Mouse (Mus musculus): ENCODE results near the gene Setd3.
"Not testable (repeated sequence)": the region's sequence is repeated elsewhere in the genome, so short reads cannot be mapped to it uniquely, and the experiment has no call there.

The Setd3 gene

DNA sequence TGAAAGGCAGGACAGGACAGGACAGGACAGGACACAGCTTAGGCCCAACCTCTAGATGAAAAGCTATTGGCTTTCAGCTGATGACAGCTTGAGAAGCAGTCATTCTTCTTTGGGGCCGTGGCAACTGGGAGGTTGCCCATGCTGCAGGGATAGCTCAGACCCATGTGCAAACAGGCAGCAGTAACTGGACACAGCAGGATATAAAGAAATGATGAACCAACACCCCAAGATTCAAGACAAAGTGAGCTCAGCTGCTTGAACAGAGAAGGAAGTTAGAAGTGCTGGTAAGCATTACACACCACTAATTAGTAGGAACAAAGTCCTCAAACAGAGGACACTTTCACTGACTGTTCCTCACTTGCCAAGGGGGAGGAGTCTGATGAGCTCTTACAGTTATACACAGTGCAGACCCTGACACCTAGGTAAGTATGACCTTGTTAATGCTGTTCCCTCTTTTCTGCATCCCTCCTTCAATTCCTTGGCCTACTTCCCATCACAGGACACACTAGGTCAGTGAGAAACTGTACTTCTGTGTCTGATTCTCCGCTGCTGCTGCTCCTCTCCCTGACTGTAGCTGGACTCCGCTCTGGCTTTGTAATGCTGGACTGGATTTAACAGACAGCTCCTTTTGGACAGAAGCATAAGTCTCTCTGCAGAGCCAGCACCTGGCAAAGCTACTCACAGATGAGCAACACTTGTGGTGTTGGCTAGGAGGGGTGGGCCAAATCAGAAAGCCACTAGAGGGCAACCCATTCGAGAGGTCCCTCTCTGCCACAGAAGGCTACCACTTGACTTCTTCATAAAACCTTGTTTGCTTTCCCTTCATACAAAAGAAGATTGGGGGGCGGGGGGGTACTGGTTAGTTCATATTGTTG, 35.3 kb downstream of the Setd3 start:
- no peak for DNase-seq (ENCODE audit: low read depth, low spot score)

- no peak for DNase-seq (ENCODE audit: low read depth, low spot score)
These were observed 43.4 kb downstream of the Setd3 start for GRCm38 (mm10) chr12:108135610-108136208.

GRCm38 (mm10) chr12:108133181-108133580, 45.9 kb downstream of the Setd3 start:
- no peak for DNase-seq (ENCODE audit: low read depth, low spot score)

- DNase-seq (ENCODE audit: low read depth, low spot score), result no peak
These were observed 46.6 kb downstream of the Setd3 start for GRCm38 (mm10) chr12:108132450-108133070.

GRCm38 (mm10) chr12:108121288-108121687, 57.8 kb downstream of the Setd3 start:
- peak; percentile 78 for DNase-seq (ENCODE audit: low read depth, low spot score)

DNA sequence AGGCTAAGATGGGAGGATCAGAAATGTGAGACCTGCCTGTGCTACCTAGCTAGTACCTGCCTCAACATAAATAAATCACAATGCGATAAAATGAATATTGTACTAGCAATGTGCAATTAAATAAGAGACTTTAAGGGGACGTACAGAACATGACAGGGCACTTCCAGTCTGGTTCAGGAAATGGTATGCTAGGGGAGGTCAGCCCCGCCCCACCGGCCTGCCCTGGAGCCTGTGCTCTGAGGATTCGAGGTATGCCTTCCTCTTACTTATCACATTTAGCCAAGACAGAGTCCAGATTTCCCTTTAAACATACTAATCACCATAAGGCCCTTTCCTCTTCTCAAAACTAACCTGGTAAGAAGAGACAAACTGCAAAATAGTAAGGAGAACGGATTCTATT, 58.7 kb downstream of the Setd3 start:
- DNase-seq (ENCODE audit: low read depth, low spot score), result no peak

GRCm38 (mm10) chr12:108119930-108120329, 59.2 kb downstream of the Setd3 start:
- DNase-seq (ENCODE audit: low read depth, low spot score), result no peak

DNA sequence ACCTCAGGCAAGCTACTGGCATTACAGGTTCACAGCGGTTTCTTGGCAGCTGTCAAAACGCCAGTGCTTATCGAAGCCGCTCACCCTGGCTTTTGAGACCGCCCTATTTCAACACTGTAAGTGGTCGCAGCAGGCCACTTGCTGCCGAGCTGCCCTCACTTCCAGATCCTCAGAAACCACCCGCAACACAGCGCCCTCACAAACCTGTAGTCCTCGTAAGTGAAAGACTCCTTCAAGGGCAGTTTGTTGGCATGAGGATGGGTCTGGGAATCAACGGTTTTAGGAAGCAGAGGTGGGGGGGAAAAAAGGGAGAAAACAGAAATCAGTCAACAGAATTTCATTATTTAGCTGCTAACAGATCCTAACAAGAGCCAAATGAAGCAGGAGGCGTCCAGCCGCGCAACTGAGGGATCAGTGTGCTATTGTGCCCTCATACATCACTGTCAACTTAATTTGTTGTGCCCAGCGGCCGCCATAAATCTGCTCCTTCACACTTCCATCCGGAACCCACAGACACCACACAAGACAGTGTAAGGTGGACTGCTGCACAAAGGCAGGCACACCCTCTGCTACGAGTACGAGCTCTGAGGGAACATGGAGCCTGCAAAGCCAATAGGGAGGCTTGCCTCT, 60.1 kb downstream of the Setd3 start:
- DNase-seq (ENCODE audit: low read depth, low spot score), result no peak

GRCm38 (mm10) chr12:108118503-108118901, 60.6 kb downstream of the Setd3 start:
- DNase-seq (ENCODE audit: low read depth, low spot score), result no peak

- DNase-seq (ENCODE audit: low read depth, low spot score), result no peak
These were observed 67.9 kb downstream of the Setd3 start for GRCm38 (mm10) chr12:108111191-108111590.

- DNase-seq (ENCODE audit: low read depth, low spot score), result no peak
These were observed 68.4 kb downstream of the Setd3 start for GRCm38 (mm10) chr12:108110674-108111073.

DNA sequence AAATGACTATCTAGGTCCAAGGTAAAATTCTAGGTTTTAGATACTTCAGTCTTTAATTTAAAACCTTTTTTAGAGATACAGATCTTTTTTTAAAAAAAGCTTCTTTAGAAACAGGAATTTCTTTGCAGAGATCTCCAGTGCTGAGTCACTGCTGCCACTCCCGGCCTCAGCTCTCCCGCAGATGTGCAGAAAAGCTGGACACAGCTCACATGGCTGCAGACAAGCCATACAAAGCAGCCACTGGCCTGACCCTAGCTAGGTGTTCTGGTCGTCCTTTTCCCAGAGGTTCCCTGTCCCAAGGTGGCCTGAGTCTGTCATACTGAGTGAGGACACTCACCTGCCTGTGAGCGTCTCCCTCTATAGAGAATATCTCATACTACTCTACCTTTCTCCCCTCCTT, 69.4 kb downstream of the Setd3 start:
- peak; percentile 66 for DNase-seq (ENCODE audit: low read depth, low spot score)

DNA sequence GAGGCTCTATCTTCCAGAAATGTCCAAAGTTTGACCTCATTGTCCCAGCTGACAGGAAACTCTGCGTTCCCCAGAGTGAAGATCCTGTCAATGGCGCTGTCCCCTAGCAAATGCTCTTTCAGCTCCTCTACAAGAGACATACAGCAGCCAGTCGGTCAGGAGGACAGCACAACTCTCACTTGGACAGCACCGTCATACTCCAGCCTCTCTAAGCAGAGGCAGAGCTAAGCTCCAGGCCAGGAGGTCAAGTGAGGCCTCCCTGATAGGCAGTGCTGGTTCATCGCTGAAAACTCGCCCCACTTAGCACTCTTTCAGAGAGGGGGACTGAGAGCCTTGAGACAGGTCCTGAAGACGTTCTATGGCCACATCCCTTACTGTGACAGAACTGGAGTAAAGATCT, 70.5 kb downstream of the Setd3 start:
- not testable (repeated sequence) for DNase-seq (ENCODE audit: low read depth, low spot score)

- DNase-seq (ENCODE audit: low read depth, low spot score), result no peak
These were observed 75.8 kb downstream of the Setd3 start for GRCm38 (mm10) chr12:108103292-108103691.

DNA sequence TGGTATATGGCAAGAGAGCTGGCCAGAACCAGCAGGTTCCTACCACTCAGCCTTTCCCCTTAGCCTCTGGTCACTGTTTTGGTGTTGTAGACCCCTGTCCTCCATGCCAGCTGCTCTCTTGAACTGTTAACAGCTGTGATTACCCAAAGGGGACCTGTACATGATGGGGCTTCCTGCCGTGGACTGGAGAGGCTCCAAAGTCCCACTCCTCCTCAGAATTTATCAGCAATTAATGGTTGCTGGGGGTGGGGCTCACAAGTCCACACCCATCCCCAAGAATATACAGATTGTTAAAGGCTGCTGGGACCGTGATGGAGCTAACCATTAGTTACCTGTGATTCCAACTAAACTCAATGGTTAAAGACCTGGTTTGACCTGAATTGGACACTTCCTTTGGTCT, 77.0 kb downstream of the Setd3 start:
- DNase-seq (ENCODE audit: low read depth, low spot score), result no peak

DNA sequence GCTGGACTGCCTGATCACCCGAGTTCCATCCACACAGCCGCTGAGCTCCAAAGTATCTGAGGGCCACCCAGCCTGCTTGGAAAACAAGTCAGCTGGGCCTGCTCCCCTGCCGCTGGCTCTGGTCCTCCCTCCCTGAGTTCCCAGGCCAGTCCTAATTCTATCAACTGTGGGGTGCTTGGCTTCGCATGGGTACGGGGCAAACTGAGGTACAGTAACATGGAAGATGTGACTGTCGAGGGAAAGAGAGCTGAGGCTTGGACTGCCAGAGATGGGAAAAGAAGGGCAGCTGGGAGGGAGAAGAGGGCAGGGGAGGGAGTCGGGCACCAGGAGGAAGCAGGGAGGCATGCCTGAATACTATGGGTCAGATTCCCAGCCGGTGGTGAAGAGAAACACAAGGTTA, 78.9 kb downstream of the Setd3 start:
- no peak for DNase-seq (ENCODE audit: low read depth, low spot score)

- DNase-seq (ENCODE audit: low read depth, low spot score), result no peak
These were observed 80.7 kb downstream of the Setd3 start for GRCm38 (mm10) chr12:108098201-108098980.

GRCm38 (mm10) chr12:108097643-108098042, 81.5 kb downstream of the Setd3 start:
- no peak for DNase-seq (ENCODE audit: low read depth, low spot score)

GRCm38 (mm10) chr12:108088253-108088652, 90.9 kb downstream of the Setd3 start:
- DNase-seq (ENCODE audit: low read depth, low spot score), result no peak

DNA sequence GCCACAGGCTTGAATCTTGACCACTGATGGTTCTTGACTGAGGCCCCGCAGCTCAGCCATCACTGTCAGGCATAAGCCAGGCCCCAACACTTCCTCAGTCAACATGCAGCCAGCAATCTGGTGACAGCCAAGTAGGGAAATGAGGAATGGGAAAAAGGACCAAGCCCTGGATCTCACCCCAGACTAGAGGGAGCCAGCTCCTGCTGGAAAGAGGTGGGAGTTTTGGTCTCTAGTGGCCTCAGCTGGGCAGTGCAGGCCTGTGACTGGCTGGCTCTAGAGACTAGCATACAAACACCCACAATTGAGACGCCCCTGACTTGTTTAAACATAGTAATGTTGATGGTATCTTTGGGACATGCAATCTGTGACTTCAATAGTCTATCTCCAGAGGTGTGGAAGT, 91.6 kb downstream of the Setd3 start:
- DNase-seq (ENCODE audit: low read depth, low spot score), result no peak

DNA sequence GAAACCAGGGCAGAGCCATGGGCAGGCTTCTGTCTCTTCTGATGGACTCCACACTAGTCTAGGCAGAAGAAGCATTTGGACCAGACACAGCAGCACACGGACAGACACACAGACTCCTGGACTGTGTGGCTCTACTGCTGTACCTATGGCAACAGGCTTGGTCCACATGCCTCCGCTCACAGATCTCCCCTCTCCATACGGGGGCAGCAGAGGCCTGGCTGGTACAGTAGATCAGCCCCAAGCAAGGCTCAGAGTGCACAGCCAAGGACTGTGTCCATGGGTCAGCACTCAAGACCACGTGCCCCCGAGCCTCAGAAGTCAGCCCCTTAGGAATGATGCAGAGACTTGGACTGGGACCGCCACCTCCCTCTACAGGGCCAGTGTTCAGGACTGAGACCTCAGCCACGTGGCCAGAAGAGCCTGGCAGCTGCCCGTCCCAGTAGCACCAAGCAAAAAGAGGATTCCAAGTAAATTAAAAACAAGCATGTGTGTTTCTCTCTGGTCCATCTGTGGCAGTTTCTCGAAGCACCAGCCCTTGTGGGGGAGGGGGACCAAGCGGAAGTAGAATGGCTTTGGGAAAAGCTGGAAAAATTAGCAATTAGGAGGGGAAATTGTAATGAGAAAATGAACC, 100.9 kb downstream of the Setd3 start:
- no peak for DNase-seq (ENCODE audit: low read depth, low spot score)

Measured in 3T3-L1 (cell line).